Mouse (Mus musculus) cerebellum, adult 11-12 months (tissue): Measurements from ENCODE around the gene Nlrp3.

Experiments
- DNase-seq: peaks from one replicate; pipeline ENCODE4 v3.0.0; 2022

The Nlrp3 gene

GRCm38 (mm10) chr11:59541324-59541723, at the start of gene Nlrp3:
Gene Nlrp3, plus strand, starts transcription at chr11:59541568.
- DNase-seq: no peak

GRCm38 (mm10) chr11:59496672-59497310, 44.6 kb upstream of the Nlrp3 start:
- no peak for DNase-seq

- DNase-seq: no peak
Observed at GRCm38 (mm10) chr11:59497747-59498146, 43.6 kb upstream of the Nlrp3 start.

- DNase-seq: no peak
Observed at GRCm38 (mm10) chr11:59501978-59502700, 39.2 kb upstream of the Nlrp3 start.

- peak; percentile 77 for DNase-seq
Observed at GRCm38 (mm10) chr11:59505351-59505838, 36.0 kb upstream of the Nlrp3 start.

- peak; percentile 85 for DNase-seq
Observed at GRCm38 (mm10) chr11:59505839-59506712, 35.3 kb upstream of the Nlrp3 start.

GRCm38 (mm10) chr11:59506713-59507074, 34.7 kb upstream of the Nlrp3 start:
- DNase-seq: no peak

- DNase-seq: no peak
Observed at GRCm38 (mm10) chr11:59511558-59511957, 29.8 kb upstream of the Nlrp3 start.

GRCm38 (mm10) chr11:59512733-59513132, 28.6 kb upstream of the Nlrp3 start:
- no peak for DNase-seq

GRCm38 (mm10) chr11:59513556-59513955, 27.8 kb upstream of the Nlrp3 start:
- DNase-seq: no peak

- DNase-seq: no peak
Observed at GRCm38 (mm10) chr11:59514381-59514780, 27.0 kb upstream of the Nlrp3 start.

- DNase-seq: no peak
Observed at GRCm38 (mm10) chr11:59514789-59515188, 26.6 kb upstream of the Nlrp3 start.

GRCm38 (mm10) chr11:59517441-59517840, 23.9 kb upstream of the Nlrp3 start:
- DNase-seq: no peak

GRCm38 (mm10) chr11:59518226-59518625, 23.1 kb upstream of the Nlrp3 start:
- no peak for DNase-seq

GRCm38 (mm10) chr11:59519741-59520495, 21.4 kb upstream of the Nlrp3 start:
- DNase-seq: no peak

GRCm38 (mm10) chr11:59524150-59524549, 17.2 kb upstream of the Nlrp3 start:
- DNase-seq: no peak

GRCm38 (mm10) chr11:59525237-59525636, 16.1 kb upstream of the Nlrp3 start:
- DNase-seq: peak; percentile 81

GRCm38 (mm10) chr11:59526472-59527080, 14.8 kb upstream of the Nlrp3 start, which contains the start of gene Zkscan17:
Gene Zkscan17, minus strand, starts transcription at chr11:59526751.
- no peak for DNase-seq

- DNase-seq: no peak
Observed at GRCm38 (mm10) chr11:59530221-59530620, 11.1 kb upstream of the Nlrp3 start.

- DNase-seq: peak; percentile 90
Observed at GRCm38 (mm10) chr11:59530870-59531535, 10.4 kb upstream of the Nlrp3 start.

- peak; percentile 22 for DNase-seq
Observed at GRCm38 (mm10) chr11:59531562-59531961, 9.8 kb upstream of the Nlrp3 start.
